Mouse (Mus musculus) cerebellum, postnatal 36 days (tissue): ENCODE measurements around the gene Gm37240.
"Not testable (repeated sequence)": the region's sequence is repeated elsewhere in the genome, so short reads cannot be mapped to it uniquely, and the experiment has no call there.

Source experiments
- DNase-seq, 2 experiments: peaks; one replicate each; pipeline ENCODE4 v3.0.0; 2021 to 2022; ENCODE audit warnings: mixed read lengths in 2 of 2

The Gm37240 gene

DNA sequence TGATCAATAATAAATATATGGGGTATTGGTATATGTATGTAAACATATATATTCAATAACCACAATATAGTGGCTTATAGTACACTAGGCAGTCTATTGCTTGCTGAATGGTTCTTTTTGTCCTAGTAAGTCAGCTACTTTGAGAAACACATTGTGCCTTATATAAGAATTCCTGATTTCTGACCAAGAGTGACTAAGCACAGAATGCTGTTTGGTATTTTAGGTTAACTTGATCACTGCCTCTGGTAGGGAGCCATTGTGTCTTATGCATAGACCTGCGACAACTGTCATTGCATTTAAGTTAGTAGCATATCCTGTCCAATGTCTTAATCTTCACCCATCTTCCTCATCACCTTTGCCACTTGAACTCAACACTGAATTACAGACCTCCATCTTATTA lies 267.6 kb downstream of the Gm37240 start:
- DNase-seq = no peak

DNA sequence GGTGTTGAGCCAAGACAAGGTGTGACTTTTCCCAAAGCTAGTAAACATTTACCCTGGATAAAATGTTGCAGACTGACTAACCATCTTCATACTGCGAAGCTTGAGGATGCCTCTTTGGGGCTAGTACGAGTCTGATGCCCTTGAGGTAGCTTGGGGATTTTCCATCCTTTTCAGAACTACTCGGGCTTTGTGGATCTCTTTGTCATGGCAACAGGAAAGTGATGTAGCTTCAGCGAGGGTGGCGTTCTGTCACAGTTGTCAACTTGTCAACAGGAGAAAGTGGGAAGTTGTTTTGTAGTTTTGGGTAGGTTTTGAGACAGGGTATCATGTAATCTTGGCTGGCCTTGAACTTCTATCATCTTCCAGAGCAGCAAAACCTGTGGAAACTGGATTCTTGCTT lies 268.0 kb downstream of the Gm37240 start:
- no peak for DNase-seq

DNA sequence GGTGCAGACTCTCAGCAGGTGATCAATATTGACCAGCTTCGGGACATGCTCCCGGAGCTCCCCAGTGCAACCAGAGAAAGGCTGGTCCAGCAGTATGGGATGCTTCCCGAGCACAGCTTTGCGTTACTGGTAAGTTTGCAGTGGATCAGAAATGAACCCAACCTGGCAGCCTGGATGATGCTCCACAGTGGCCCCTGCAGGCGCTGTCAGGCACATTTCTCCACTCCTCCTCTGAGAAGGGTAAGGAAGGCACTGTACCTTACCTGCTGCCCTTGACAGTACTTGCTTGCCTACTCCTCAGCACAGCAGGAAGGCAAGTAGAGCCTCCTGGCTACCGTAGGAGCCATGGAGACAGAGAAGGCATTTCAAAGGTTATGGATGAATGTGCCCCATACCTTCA lies 268.4 kb downstream of the Gm37240 start:
- DNase-seq = peak; percentile 43 to 44

DNA sequence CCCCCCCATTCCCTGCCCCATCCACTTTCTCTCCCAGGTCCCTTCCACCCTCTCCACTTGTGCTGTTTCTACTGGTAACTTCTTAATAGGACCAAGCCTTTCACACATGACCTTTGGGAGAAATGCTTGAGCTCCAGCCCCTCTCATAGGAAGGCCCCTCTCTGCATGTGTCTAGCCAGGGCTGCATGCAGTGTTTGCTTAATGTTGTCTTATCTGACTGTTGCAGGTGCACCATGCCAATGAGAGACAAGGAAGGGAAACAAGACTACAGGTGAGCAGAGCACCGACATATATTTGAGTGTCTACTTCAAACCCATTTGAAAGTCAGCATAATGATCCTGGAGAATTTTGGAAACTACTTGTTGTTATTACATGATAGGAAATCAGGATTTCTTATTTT lies 270.9 kb downstream of the Gm37240 start:
- no peak for DNase-seq

DNA sequence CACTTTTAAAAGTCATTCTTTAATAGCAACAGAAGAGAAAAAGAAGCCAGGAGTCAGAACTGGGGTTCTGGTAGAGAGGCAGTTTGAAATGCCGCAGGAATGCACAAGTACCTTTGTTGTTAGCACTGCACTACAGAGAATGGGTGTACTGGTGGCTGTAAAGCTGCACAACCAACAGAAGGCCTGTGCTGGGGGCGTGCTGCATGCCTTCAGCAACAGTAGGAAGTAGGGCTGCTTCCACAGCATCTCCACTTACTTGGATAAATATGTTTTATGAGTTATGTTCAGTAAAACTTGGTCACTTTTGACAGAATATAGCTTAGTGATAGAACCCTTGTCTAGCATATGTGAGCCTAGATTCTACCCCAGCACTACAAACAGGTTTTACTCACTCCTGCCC lies 279.6 kb downstream of the Gm37240 start:
- DNase-seq = no peak

DNA sequence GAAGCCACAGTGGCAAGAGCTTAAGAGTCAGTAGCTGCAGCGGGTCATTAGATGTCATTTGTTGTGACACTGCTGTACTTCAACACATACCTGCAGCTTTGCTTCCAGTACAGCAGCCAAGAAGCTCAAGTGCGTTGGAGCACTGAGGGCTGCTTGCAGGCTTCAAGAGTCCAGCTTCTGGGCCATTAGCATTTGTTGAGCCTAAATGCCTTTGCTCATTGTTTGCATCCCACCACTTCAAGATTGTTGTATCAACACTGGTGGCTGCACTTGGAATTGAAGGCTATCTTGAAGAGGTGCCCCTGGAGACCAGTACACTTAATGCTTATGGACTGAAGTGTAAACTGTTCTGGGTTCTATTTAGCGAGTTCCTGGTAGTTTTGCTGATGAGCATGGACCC lies 280.4 kb downstream of the Gm37240 start:
- DNase-seq = no peak

DNA sequence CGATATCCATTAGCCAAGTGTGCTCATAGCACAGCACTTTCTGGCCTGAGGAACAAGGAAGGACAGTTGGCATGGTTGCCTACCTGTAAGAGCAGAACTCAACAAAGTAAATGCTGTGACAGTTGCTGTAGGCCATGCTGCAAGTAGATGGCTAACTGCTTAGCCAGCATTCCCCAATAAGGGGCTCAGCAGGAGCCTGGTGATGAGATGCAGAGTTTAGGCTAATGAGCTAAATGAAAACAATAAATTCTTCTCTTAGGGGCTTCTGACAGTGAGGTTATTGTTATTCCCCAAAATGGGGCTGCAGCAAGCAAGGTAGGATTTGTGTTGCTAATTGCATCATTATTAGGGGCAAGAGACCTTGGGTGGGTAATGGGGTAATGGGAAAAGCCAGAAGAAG lies 283.5 kb downstream of the Gm37240 start:
- DNase-seq = no peak

DNA sequence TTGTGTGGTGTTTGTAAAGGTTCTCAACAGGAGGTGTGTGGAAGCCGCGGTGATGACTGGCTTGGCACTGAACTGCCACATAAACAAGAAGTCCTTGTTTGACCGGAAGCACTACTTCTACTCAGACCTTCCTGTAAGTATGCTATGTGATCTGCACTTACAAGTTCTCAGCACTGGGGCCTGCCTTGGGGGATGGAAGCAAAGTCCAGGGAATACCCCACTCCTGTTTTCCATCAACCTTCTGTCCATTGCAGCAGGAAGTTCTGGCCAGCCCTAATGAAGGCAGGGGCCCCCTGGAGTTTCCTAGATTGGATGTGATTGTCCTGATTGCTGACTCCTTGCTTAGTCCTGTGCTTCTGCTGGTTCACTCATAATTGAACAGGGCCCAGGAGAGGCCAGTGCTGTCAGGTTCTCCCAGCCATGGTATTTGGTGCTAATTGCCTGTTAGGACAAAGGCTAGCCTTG lies 285.4 kb downstream of the Gm37240 start:
- peak in 1 of 2 experiments; percentile 42 for DNase-seq

DNA sequence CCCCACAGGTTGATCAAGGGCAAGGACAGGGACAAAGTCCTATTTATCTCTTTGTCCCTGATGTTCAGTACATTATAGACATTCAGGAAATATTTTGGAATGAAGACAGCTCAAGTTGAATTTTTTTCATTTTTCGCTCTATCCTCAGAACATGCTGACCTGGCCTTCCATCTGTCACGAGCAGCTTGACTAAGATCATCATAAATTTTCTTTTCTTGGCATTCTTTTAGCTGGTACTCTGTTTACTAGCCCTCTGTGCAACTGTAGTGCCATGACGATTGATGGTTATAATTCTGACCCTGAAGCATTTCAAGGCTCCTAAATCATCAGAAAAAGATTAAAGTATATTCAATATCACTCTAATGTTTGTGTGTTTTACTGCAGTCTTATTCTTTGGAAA lies 287.8 kb downstream of the Gm37240 start:
- peak in 1 of 2 experiments; percentile 35 for DNase-seq

DNA sequence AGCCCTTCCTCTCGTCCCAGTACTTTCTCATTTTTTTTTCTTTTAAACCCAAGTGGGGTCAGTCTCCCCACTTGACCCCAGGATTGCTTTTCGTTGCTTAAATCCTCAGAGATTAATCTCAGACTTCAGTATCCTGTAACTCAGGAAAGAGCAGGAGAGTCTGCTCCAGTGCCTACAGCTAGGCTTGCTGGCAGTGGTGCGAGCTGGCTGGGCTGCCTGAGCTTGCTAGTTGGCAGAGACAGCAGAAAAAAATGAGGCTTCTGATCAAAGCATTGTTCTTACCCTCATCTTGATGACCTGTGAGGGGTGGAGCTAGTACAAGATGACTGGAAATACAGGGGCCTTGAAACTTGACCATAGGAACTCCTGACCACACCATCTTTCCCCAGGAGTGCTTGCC lies 292.9 kb downstream of the Gm37240 start:
- no peak for DNase-seq

DNA sequence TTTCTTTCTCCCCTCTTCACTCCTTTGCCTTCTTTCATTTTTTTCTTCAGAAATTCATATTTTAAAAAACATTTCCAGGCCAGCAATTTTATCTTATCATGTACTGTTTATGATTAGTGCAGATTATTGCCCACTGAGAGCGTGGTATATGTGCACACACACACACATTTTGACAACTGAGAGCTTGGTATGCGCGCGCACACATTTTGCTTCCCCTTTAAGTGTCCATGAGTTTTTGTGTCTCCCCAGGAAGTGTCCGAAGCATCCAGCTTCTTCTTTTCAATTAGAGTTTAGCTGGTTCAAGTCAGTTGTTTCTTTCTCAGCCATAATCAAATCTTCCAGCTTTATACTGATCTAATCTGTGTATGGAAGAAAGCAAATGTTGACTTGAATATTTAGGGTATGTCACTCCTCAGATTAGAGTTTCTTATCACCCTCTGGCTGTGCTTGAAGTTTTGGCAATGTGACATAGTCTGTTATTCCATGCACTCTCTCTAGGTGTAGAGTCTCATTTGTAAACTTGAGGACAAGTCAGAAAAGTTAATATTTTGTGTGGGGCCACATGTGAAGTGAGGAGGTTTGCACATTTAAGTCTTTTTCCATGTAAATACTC lies 294.6 kb downstream of the Gm37240 start:
- DNase-seq = no peak

DNA sequence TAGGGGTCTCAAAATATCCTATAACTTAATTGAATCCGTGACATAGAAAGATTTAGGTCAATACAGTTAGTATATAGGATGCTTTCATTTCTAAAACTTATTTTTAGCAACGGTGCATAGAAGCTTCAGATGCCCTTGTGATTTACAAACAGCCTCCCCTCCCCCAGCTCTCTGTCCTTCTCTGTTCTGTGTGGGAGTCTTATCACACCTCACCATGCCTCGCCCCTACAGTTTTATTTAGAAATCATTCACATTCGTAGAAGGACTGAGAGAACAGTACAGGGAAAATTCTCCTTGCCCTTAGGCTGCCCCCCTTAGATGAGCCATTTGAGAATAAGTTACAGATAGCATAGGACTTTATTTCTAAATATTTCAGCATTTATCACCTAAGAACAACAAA lies 295.3 kb downstream of the Gm37240 start:
- DNase-seq = no peak

DNA sequence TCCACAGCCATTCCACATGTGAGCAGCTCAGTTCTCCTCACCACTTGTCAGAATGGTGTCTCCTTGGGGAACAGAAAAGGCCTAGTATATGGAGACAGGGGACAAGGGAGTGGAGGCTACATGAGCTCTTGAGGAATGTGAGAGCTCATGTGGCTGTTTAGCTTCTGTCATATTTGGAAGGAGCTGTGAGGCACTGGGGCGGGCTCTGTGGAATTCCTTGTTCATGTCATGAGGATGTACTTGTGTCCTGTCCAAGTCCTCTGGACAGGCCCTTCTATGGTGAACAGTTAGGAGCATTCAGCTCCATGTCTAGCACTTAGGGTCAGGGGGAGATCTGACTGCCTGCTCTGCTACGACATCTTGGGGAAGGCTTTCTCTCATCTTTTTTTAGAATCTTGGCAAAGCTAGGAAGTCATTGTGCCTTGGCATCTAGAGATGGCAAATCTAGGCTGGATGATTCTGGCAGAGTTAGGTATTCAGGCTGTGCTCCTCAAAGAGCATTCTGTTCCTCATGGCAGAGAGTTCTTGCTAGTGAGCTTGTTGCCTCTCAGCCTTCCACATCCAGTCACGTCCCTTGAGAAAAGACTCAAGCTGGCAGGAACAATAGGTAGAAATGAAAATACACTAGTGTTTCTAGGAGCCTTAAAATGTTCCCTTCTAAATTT lies 297.1 kb downstream of the Gm37240 start:
- peak in 1 of 2 experiments; percentile 44 for DNase-seq

DNA sequence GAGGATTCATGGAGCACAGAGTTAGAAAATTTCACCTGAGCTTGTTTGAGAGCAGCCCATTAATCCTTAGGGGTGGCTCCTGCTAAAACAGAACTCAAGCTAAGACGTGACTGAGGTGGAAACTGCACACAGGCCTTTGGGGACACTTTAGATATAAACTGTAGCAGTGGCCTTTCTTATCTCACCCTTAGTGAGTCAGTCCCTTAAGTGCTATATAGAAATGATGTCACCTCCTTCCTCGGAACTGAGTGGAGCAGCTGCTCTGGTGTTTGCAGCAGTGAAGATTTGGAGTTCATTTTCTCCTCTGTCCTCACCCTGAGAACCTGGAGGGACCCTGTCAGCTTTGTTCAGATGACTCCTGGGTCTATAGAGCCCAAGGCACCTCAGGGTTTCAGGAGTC lies 298.6 kb downstream of the Gm37240 start:
- DNase-seq = no peak

DNA sequence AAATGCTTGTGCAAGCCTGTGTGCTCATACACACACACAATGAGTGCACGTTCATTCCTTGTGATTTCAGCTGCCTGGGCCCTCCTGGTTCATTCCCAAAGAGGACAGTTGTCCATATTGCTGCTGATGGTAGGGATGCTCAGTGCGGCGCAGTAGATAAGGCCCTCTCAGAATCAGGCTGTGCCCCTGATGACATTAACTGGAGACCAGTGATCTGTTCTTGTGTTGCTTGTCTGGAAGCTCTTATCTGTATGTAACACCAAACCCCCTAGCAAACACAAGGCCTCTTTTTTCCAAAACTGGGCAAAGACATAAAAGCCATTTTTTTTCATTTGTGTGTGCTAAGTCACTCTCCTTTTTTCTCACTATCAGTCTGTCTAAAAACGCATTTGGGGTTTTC lies 302.4 kb downstream of the Gm37240 start:
- no peak for DNase-seq

DNA sequence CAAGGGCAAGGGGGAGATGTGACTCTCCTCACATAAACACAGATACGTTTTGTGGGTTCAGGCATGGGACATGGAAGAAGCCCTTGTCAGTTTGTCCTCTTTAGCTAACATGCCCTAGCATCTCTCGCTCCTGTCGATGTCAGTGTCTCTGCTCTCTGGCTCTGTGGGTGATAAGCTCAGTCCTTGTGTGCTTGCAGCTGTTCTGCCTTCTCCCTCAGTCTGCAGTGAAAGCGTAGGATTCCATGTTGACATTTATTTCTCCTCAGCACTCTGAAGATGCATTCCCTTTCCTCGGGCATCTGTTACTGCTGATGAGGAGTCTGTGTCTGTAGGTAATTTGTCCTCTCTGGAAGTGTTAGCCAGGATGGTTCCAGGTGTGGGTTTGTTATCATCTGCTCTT lies 304.1 kb downstream of the Gm37240 start:
- DNase-seq = no peak

DNA sequence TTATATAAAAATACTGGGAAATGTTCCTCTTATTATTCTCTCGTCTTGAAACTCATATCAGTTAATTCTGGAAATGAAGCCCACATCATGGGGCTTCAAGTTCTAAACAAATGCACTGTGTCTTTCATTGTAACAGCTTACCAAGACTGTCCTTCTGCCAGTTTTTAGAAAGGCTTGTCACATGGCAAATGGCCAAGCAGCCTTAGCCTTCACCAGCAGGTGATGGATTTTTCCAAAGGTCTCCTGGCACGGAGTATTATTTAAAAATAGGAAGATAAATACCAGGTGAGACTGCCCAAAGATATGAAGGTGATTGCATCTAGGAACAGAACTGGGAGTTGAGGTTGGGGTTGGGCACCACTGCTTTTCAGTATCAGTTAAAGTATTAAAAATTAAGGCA lies 304.6 kb downstream of the Gm37240 start:
- DNase-seq = peak; percentile 61 to 70

DNA sequence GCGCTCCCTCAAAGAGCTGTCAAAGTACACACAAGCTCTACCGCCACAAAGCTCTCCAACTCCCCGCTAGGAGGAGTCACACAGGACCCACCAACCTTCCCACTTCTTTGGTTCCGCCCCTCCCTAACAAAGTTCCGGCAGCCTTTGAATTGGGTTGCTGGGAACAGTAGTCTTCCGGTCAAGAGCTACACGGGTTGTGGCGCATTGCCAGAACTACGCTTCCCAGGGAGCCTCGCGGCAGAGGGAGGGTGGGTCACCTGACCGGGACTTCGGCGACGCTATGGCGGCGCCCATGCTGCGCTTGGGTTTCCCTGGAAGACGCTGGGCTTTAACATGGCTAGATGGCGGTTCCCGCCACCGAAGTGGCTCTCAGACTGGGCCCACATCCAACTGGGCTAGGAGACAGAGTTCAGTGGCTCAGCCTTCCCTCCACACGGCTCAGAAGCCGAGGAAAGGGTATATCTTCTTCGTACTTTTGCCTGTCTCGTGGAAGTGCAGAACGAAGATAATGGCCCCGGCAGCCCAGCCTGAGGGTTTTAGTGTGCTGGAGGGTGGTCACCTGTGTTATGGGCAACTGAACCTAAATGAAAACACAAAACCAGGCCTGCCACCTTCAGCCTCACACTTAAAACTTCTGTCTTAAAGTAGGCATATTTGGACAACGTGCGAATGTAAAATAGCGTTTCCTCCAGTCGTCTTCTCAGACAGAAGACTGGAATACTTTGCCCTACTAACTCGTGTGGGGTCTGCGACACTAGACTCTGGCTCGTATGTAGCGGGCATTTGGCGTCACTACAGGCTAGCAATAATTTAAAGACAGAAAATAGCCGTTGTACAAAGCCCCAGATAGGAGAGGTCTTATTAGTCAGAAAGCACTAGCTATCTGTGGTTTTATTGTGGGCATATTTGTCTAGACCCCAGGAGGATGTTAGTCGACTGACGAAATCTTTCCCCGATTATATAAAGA lies 313.2 kb downstream of the Gm37240 start, which contains the start of gene Gatb:
Gene Gatb, plus strand, starts transcription at position 256 of the 967 bp plus-strand sequence.
- DNase-seq = peak; percentile 99

DNA sequence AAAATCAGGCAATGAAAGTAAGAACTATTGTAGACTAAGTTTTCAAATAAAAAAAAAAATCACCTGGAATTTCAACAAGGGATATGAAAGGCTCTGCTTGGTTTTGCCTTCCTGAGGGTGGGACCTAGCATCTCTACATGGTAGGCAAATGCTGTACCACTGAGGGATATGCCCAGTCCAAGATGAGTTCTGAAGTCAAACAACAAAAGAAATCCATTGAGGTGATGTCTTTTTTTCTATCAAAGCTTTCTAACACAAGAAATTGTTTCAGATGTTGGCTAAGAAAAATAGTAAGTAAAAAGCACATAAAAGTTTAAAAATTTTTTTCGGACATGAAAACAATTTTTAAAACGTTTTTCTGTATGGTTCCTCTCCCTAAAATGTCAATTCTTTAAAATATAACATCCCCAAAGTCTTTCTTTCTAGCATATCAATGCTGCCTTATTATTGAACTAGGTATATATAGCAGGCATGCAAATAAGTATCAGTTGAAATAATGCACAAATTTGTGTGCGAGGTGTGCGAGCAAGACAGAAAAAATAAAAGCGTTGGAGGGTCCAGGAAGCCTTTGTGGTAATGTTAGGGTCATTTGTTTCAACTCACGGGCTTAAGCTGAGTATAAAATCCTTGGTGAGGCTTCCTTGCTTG lies 314.0 kb downstream of the Gm37240 start:
- DNase-seq = no peak

DNA sequence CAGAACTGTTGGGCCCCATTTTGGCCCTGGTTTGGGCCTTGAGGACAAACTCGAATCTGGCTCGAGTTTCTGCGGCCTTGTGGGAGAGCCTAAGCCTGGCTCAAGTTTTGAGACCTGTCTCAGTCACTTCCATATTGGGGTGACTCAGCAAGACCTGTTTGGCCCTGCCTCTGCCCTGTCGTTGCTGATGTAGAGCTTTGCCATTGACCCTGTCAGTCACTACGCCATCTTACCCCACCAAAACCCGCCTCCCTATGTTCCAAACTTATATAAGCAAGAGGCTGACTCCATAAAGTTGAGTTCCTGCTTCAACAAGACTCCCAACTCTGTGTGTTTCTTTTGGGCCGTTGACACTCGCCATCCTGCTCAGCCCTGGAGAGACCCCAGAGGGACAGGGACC lies 314.8 kb downstream of the Gm37240 start:
- DNase-seq = not testable (repeated sequence)

DNA sequence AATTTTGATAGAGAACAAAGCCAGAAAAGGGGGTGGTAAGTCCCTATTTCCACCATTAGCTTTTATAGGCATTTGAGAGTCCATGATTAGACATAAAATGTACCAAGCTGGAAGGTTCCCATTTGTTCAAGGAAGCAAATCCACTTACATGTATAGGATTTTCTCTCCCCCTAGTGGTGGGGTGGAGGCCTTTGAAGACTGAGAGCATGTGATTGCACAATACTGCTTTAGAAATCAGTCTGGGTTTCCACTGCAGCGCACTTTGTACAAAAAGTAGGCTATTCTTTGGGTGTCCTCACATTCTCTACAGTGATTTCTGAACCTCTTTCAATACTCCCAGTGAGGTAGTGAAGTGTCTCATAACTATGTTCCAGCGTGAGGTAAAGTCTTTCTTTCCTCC lies 316.0 kb downstream of the Gm37240 start:
- DNase-seq = peak; percentile 55 to 66

DNA sequence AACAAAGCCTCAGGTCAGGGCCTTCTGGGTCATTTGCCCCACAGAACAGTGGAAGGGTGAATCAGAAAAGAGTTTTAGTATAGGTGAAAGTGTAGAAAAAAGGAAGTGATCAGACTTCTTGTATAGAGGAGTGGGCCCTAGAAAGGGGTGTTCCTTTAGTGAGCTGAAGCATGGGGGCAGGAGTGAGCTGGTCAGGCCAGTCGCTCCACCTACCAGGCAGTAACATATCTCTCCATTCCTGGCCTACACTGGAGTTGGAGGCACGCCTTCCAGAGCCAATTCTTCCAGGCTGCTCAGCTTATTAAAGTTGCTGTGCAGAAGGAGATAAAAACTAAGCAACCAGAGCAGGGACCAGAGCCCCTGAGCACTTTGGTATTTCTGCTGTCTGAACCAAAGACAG lies 322.7 kb downstream of the Gm37240 start:
- no peak for DNase-seq

DNA sequence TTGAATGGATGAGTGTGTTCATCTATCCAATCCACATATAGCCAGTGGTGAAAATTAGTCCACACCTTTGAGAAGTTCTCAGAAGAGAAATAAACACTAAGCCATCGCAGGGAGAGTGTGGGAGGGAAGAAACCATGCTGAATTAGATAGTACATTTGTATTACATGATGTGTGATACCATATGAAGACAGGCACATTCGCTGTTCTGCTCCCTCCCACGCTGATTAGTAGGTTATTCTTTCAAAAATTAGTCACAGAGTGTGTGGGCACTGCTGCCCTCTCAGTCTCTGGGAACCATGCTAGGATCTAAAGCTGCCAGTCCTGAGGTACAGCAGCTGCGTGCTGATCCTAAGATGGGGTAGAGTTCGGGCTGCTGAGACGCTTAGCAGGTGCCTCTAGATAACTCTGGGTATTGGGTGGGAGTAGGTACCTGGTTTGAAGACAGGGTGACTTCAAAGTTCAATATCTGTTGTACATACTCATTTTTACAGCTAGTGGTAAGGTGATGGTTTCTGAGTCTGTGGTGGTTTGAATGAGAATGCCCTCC lies 333.5 kb downstream of the Gm37240 start:
- no peak for DNase-seq
